Mouse (Mus musculus) liver, embryonic 11.5 days (tissue): ENCODE data around the gene Rnaset2a. TPM values are rescaled to one million over a fixed set of nuclear protein-coding genes. Genes with fewer than 3 reads are reported as not detected.
"Not testable (repeated sequence)": the region's sequence is repeated elsewhere in the genome, so short reads cannot be mapped to it uniquely, and the experiment has no call there.

Experiments used
- ATAC-seq: fragments of 200-750 bp; cut with Nextera tagmentation; replicated peaks from 2 replicates; pipeline ENCODE4 v1.8.0; 2017; ENCODE audit warnings: moderate number of reproducible peaks, mild to moderate bottlenecking, moderate TSS enrichment, moderate library complexity; ENCODE audit not compliant: low FRiP score
- DNase-seq: peaks from one replicate; pipeline ENCODE4 v3.0.0-alpha.2; 2017; ENCODE audit warnings: low spot score
- H3K27ac ChIP-seq: fragments of 300-500 bp; sonication (generic); 2 replicates; pipeline ENCODE4 v1.5.1; 2014; ENCODE audit warnings: mild to moderate bottlenecking, low read depth, low read length, control low read depth
- H3K27me3 ChIP-seq: fragments of 300-500 bp; sonication (generic); replicated peaks from 2 replicates; pipeline ENCODE4 v1.6.1; 2014; ENCODE audit warnings: low read length, mixed read lengths; ENCODE audit not compliant: control insufficient read depth, insufficient read depth
- H3K36me3 ChIP-seq: fragments of 300-500 bp; sonication (generic); 2 replicates; pipeline ENCODE4 v1.6.1; 2014; ENCODE audit warnings: mild to moderate bottlenecking, low read length, moderate library complexity, mixed read lengths; ENCODE audit not compliant: control insufficient read depth, insufficient read depth
- H3K4me1 ChIP-seq: fragments of 300-500 bp; sonication (generic); replicated peaks from 2 replicates; pipeline ENCODE4 v1.6.1; 2014; ENCODE audit warnings: low read length, mixed read lengths; ENCODE audit not compliant: control insufficient read depth, insufficient read depth
- H3K4me2 ChIP-seq: fragments of 300-500 bp; sonication (generic); 2 replicates; pipeline ENCODE4 v1.6.1; 2014; ENCODE audit warnings: mild to moderate bottlenecking, control low read depth, moderate library complexity
- H3K4me3 ChIP-seq: fragments of 300-500 bp; sonication (generic); 2 replicates; pipeline ENCODE4 v1.5.1; 2014; ENCODE audit warnings: low read depth, low read length, control low read depth
- H3K9ac ChIP-seq: fragments of 300-500 bp; sonication (generic); 2 replicates; pipeline ENCODE4 v1.6.1; 2014; ENCODE audit warnings: low read depth, low read length, control low read depth
- H3K9me3 ChIP-seq: fragments of 300-500 bp; sonication (generic); 2 replicates; pipeline ENCODE4 v1.6.1; 2016; ENCODE audit warnings: low read length, inconsistent platforms, mixed read lengths; ENCODE audit not compliant: control insufficient read depth
- WGBS: fragments of 180-500 bp; shearing (Covaris S2); extraction: QIAGEN DNeasy Blood & Tissue Kit; methylation state at CpG from one replicate; pipeline ENCODE4 v1.1.7; 2014; 5-methylcytosine and 5-hydroxymethylcytosine counted together
- polyA plus RNA-seq: library from polyadenylated mRNA; unstranded; fragments of >200 nt; fragmentation: Nextera tagmentation; extraction: Ambion mirVana; gene quantifications from 2 replicates; pipeline ENCODE4 v1.2.1, GENCODE M21; 2014

Gene Rnaset2a
- polyA plus RNA-seq, 1 experiment from 2014 or later = 19.3 TPM

DNA sequence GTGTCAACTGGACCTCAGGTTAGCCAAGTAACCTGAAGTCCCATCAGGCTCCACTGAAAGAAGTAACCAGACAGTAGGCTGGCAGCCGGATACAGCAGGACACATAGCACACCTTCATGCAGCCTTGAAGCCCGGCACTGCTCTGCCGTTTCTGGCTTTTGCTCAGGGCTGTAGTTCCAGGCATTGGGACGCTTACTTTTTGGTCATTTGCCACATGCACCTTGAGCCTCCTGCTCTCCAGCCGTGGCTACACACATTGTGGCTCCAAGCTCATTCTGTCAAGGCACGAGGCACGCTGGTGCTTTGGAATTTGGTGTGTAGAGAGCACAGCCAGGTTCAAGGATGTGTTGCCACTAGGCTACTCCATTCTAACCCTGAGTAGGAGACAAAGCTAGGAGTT lies 7.1 kb upstream of the Rnaset2a start:
- not testable (repeated sequence) for H3K4me2 ChIP-seq, DNase-seq, H3K27ac ChIP-seq, H3K4me1 ChIP-seq, H3K9me3 ChIP-seq, H3K36me3 ChIP-seq, H3K4me3 ChIP-seq, H3K27me3 ChIP-seq, ATAC-seq, H3K9ac ChIP-seq
- 87% methylated on average over 7 of the region's 7 CpGs for WGBS

DNA sequence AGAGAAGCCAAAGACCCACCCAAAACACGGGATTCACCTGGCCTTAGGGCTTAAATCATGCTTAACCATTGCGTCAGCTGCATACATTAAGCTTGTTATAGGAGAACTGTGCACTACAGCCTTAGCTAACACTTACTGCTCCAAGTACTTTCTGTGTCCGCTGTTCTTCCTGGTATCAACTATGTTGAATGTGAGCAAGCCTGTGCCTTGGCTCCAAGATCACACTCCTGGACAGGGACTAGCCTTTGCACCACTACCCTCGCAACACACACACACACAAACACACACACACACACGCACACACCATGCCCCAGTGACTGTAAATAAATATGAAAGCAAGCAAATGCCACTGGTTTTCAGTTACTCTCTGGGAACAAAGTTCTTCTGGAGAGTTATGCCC lies 966 bp downstream of the Rnaset2a start:
- ATAC-seq, DNase-seq: not testable (repeated sequence)

DNA sequence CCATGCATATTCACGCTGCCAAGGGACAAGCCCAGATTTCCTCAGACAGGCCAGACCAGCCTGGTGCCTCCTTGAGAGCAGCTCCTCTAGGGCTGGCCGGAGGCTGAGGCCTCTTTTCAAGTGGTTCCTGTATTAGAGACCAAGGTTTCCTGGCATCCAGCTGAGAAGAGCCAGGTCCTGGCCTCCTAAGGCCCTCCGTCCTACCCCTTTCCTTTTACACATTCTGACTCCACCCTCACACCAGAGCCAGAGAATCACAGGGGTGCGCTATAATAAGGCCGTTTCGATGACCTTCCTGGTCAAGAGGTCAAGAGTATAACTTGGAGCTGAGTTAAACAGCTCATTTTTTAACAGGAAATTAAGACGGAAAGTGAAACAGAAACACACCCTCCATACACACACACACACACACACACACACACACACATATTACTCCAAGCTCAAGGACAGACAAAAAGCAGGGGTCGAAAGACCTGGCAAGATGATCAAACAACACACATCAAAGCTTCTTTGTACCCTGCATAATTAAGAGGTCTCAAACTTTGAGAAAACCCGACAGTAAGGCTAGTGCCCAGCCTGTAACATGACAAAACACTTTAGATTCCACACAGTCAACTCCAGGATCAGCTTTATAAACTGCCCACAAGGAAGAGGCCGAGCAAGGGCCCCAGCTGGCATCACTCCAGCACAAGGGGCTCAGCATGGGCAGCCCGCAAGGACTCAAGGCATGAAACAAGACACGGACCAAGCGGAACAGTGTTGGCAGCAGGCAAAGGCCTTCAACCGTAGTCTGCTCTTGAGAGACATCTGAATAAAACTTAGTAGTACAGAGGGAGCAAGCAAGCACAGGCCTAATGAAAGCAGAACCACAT lies 3.9 kb downstream of the Rnaset2a start:
- not testable (repeated sequence) for H3K27ac ChIP-seq, DNase-seq, ATAC-seq, H3K4me1 ChIP-seq, H3K9me3 ChIP-seq, H3K27me3 ChIP-seq, H3K9ac ChIP-seq, H3K36me3 ChIP-seq, H3K4me3 ChIP-seq, H3K4me2 ChIP-seq
- 74% methylated on average over 13 of the region's 14 CpGs for WGBS

More for the DNA sequence above, 966 bp downstream of the Rnaset2a start:
- H3K27me3 ChIP-seq, H3K27ac ChIP-seq, H3K36me3 ChIP-seq, H3K4me1 ChIP-seq, H3K9me3 ChIP-seq: not testable (repeated sequence)
- peak overlapping the region; percentile 66 for H3K9ac ChIP-seq
- H3K4me3 ChIP-seq = peak overlapping the region; percentile 61
- 27% methylated on average over 5 of the region's 5 CpGs for WGBS
- H3K4me2 ChIP-seq = peak overlapping the region; percentile 57

DNA sequence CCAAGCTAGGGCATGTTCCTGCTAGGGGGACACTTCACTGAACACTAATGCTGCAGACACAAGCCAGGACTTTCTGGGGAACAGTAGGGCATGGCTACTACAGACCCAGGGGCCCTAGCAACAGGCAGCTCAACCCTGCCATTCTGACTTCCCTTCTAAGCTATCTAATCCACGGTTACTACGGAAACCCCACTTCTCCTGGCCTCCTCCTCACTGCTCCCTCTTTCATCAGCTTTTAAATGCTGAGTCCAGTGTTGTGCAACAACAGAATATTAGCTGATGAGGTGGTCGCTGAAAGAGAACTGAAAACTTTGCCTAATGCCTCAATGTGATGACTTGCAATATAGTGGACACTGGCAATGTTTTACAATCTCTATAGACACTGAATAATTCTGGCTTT lies 7.7 kb downstream of the Rnaset2a start:
- ATAC-seq, H3K36me3 ChIP-seq, DNase-seq, H3K9me3 ChIP-seq, H3K9ac ChIP-seq, H3K4me1 ChIP-seq, H3K27me3 ChIP-seq, H3K4me2 ChIP-seq, H3K27ac ChIP-seq, H3K4me3 ChIP-seq: not testable (repeated sequence)
- 79% methylated on average over 3 of the region's 3 CpGs for WGBS

DNA sequence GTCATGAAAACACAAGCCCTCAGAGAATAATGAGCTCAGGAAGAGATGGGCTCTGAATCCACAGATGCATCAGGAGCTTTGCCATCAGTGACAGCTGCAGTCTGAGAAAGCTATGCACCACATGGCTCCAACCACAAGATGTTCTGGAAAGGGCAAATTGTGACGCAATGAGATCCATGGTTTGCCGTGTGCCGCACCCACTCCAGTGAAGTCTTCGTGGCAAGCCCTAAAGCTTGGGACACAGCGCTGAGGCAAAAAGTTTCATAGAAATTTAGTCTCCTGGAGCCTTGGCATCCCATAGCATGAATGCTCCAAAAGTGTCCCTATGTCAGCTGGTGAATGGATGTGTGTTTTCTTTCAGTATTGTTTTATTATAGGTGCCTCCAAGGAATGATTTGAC lies 9.8 kb downstream of the Rnaset2a start:
- H3K4me2 ChIP-seq = not testable (repeated sequence)

DNA sequence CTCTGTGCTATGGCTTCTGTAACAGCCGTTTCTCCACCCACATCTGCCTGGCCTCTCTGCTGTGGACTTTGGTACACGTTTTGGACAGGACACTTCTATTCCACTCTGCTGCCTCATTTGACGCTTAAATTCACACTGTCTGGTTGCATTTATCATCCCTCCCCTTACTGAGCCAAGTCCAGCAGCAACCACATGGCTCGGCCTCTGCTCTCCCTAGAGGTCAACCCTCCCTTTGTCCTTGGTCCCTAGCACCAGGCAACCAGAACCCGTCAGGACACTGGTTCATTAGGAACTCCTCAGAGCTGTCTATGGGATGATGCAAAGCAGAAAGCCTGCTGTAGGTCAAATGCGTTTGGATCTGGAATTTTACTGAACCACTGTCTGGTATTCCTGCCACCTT lies 17.0 kb downstream of the Rnaset2a start:
- not testable (repeated sequence) for H3K36me3 ChIP-seq, H3K27ac ChIP-seq, H3K4me3 ChIP-seq, H3K9me3 ChIP-seq, H3K9ac ChIP-seq, DNase-seq, ATAC-seq, H3K4me2 ChIP-seq, H3K4me1 ChIP-seq, H3K27me3 ChIP-seq
- WGBS = no CpG with 5 or more reads among the region's 6 CpGs

More for the DNA sequence above, 9.8 kb downstream of the Rnaset2a start:
- not testable (repeated sequence) for H3K27me3 ChIP-seq, H3K4me3 ChIP-seq, ATAC-seq, H3K9me3 ChIP-seq, H3K36me3 ChIP-seq, H3K4me1 ChIP-seq, DNase-seq, H3K27ac ChIP-seq, H3K9ac ChIP-seq
- WGBS = 91% methylated on average over 5 of the region's 5 CpGs

DNA sequence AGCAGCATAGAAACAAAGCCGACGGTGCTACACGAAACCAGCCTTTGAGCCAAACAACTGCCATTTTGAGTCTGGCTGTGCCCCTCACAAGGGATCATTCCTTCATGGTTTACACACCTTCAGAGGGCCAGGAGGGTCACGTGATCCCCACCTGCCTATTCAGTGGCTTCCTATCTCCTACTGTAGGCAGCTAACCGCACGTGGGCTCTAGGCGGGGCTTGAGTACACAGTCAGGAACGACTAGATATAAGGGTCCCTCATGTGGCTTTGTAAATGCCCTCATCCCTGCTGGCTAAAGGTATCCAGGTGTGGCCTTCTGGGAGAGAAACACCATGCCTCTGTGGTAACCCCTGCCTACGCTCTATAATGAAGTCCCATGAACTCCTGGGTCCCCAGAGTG lies 18.3 kb downstream of the Rnaset2a start:
- 77% methylated on average over 9 of the region's 9 CpGs for WGBS
- not testable (repeated sequence) for H3K4me2 ChIP-seq, H3K27ac ChIP-seq, H3K9ac ChIP-seq, H3K4me1 ChIP-seq, H3K4me3 ChIP-seq, H3K36me3 ChIP-seq, ATAC-seq, H3K9me3 ChIP-seq, H3K27me3 ChIP-seq, DNase-seq

DNA sequence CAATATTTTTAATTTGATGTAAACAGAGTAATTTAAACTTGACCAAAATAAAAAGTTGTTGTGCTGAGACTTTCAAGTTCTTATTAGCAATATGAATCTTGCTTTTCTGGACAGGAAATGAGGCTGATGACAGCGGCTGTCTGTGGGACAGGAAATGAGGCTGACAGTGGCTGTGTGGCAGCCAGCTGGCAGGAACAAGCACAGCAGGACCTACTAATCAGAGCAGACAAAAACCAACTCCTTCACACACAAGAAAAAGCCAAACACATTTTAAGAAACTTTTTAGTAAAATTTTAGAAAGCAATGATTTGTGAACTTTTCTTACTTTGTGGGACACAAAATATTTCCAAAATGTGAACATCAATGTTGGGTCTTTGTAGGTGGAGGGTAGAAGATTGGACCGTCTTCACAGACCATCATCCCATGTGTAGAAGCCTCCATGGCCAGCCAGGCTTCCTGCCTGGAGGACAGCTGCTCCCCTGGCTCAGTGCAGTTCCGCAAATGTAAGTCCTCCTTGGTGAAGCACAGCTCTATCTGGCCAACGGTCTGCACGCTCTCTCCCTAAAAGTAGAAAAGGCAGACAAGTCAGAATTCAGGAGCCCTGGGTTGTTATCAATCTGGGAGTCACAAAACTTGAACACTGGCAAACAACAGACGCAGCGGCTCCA lies 19.4 kb downstream of the Rnaset2a start:
- H3K4me2 ChIP-seq, H3K9me3 ChIP-seq, H3K27ac ChIP-seq, DNase-seq, H3K4me1 ChIP-seq, H3K4me3 ChIP-seq, ATAC-seq, H3K36me3 ChIP-seq, H3K9ac ChIP-seq, H3K27me3 ChIP-seq: not testable (repeated sequence)
- 33% methylated on average over 1 of the region's 7 CpGs for WGBS

DNA sequence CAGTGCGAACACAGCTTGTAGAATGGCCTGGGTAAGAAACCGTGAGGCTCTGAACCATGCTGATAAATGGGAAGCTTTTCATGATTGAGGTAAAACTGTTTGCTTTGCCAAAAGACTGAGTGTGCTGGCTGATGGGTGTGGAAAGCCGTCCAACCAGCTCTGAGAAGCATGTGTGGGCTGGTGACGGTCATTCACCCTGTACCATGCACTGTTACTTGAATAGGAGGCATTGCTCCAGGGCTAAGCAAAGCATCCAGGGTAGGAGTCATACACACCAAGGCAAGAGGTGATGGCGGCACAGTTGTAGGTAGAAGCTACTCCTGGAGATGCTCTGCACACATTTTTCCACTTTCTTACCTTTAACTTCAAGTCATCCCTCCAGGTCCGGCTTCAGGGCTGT lies 23.3 kb downstream of the Rnaset2a start:
- not testable (repeated sequence) for ATAC-seq, H3K27me3 ChIP-seq, H3K27ac ChIP-seq, H3K36me3 ChIP-seq, H3K9me3 ChIP-seq, H3K4me3 ChIP-seq, H3K4me1 ChIP-seq, DNase-seq, H3K9ac ChIP-seq, H3K4me2 ChIP-seq
- WGBS = 81% methylated on average over 2 of the region's 6 CpGs
